Mouse (Mus musculus) olfactory bulb, adult 2 months (tissue): ENCODE data around the gene Entpd1.

Experiments
- CTCF ChIP-seq: fragments of 200-500 bp; IDR thresholded peaks from 2 replicates; pipeline ENCODE4 v1.5.1; 2012; ENCODE audit warnings: low read depth, mild to moderate bottlenecking, low read length, moderate library complexity; ENCODE audit not compliant: insufficient read depth
- POLR2A ChIP-seq: fragments of 200-500 bp; IDR thresholded peaks from 2 replicates; pipeline ENCODE4 v1.6.1; 2012; ENCODE audit warnings: mild to moderate bottlenecking, low read depth, low read length, moderate library complexity; ENCODE audit not compliant: insufficient read depth

GRCm38 (mm10) chr19:40737613-40738012 is 125.4 kb downstream of the Entpd1 start:
- TF ChIP-seq CTCF (no peak), POLR2A (no peak)
